Mouse (Mus musculus): ENCODE results near the gene Polr2j.

GRCm38 (mm10) chr5:136140057-136140482 lies 23.6 kb downstream of the Polr2j start:
- no peak for TF ChIP-seq CTCF (conservative IDR thresholded peaks at IDR 0.05 in 1 of 2, IDR thresholded peaks at IDR 0.05 in 1 of 2; ENCODE audit: low read depth in 2 of 2, low read length in 2 of 2)
- TF ChIP-seq MYC (IDR thresholded peaks at IDR 0.05; ENCODE audit: low read depth, low read length): no peak
- no peak for TF ChIP-seq TBP (conservative IDR thresholded peaks at IDR 0.05; ENCODE audit: low read depth, low read length)
- TF ChIP-seq RAD21 (IDR thresholded peaks at IDR 0.05; ENCODE audit: low read depth, low read length): no peak
- TF ChIP-seq USF1 (IDR thresholded peaks at IDR 0.05; ENCODE audit: low read depth, low read length): no peak
- TF ChIP-seq HCFC1 (IDR thresholded peaks at IDR 0.05; ENCODE audit: low read depth, low read length): no peak
- TF ChIP-seq SMC3 (IDR thresholded peaks at IDR 0.05; ENCODE audit: low read depth, low read length): no peak
